Mouse (Mus musculus) forebrain, postnatal 0 days (tissue): ENCODE measurements around the gene Dlgap5. TPM values are rescaled to one million over a fixed set of nuclear protein-coding genes. Genes with fewer than 3 reads are reported as not detected.
A peak's percentile ranks its signal among the peaks of the same experiment; 100 is the strongest.

ENCODE experiments used
- ATAC-seq: fragments of 200-750 bp; cut with Nextera tagmentation; 2 replicates; pipeline ENCODE4 v1.8.0; 2017; ENCODE audit warnings: mild to moderate bottlenecking, moderate library complexity
- DNase-seq: peaks from one replicate; pipeline ENCODE4 v3.0.0-alpha.2; 2015
- H3K27ac ChIP-seq: fragments of 300-500 bp; sonication (generic); 2 replicates; pipeline ENCODE4 v1.5.1; 2014; ENCODE audit warnings: low read depth, mild to moderate bottlenecking, antibody characterized with exemption, low read length, moderate library complexity, mixed read lengths
- H3K27me3 ChIP-seq: fragments of 300-500 bp; sonication (generic); 2 replicates; pipeline ENCODE4 v1.6.1; 2014; ENCODE audit warnings: mild to moderate bottlenecking, low read length, mixed read lengths; ENCODE audit not compliant: insufficient read depth
- H3K36me3 ChIP-seq: fragments of 300-500 bp; sonication (generic); 2 replicates; pipeline ENCODE4 v1.6.1; 2014; ENCODE audit warnings: mild to moderate bottlenecking, moderate library complexity; ENCODE audit not compliant: insufficient read depth
- H3K4me1 ChIP-seq: fragments of 300-500 bp; sonication (generic); 2 replicates; pipeline ENCODE4 v1.6.1; 2014; ENCODE audit warnings: antibody characterized with exemption; ENCODE audit not compliant: insufficient read depth
- H3K4me2 ChIP-seq: fragments of 300-500 bp; sonication (generic); 2 replicates; pipeline ENCODE4 v1.6.1; 2014; ENCODE audit warnings: low read depth, mild to moderate bottlenecking, moderate library complexity
- H3K4me3 ChIP-seq: fragments of 300-500 bp; sonication (generic); 2 replicates; pipeline ENCODE4 v1.5.1; 2014; ENCODE audit warnings: low read depth, low read length, mixed read lengths
- H3K9ac ChIP-seq: fragments of 300-500 bp; sonication (generic); 2 replicates; pipeline ENCODE4 v1.6.1; 2014; ENCODE audit warnings: mild to moderate bottlenecking
- H3K9me3 ChIP-seq: fragments of 300-500 bp; sonication (generic); 2 replicates; pipeline ENCODE4 v1.6.1; 2016; ENCODE audit warnings: low read length
- CTCF ChIP-seq: sonication (generic); IDR thresholded peaks from 2 replicates; pipeline ENCODE4 v1.5.1; 2016; ENCODE audit warnings: antibody characterized with exemption, control low read depth, low read depth
- WGBS: fragments of 180-500 bp; shearing (Covaris S2); extraction: QIAGEN DNeasy Blood & Tissue Kit; methylation state at CpG from one replicate; pipeline ENCODE4 v1.1.7; 2014; 5-methylcytosine and 5-hydroxymethylcytosine counted together
- polyA plus RNA-seq: library from polyadenylated mRNA; unstranded; fragments of >200 nt; fragmentation: Nextera tagmentation; extraction: Ambion mirVana; gene quantifications from 2 replicates; pipeline ENCODE4 v1.2.1, GENCODE M21; 2015
- total RNA-seq: library from RNA; depleted of rRNA; stranded (reverse); fragments of >200 nt; gene quantifications from 2 replicates; pipeline ENCODE4 v1.2.3, GENCODE M21; 2014

The Dlgap5 gene
- total and polyA plus RNA-seq, 2 experiments from 2014 or later = 3.3 to 9.4 TPM

- Histone ChIP-seq H3K4me2 (no peak overlapping the region), H3K36me3 (no peaks in the 10 kb centered on the region), H3K27ac (no peak overlapping the region), H3K27me3 (no peaks in the 10 kb centered on the region), H3K9ac (no peak overlapping the region), H3K4me3 (no peak overlapping the region), H3K4me1 (no peaks in the 10 kb centered on the region), H3K9me3 (no peaks in the 10 kb centered on the region)
- no peak for DNase-seq
- ATAC-seq = no peak
- WGBS = 44% methylated on average over 2 of the region's 2 CpGs
- no peak for TF ChIP-seq CTCF
Observed at GRCm38 (mm10) chr14:47421606-47422005, 3.4 kb upstream of the Dlgap5 start.

GRCm38 (mm10) chr14:47419723-47420276 is 1.6 kb upstream of the Dlgap5 start:
- DNase-seq = no peak
- TF ChIP-seq CTCF = no peak
- Histone ChIP-seq H3K4me1 (no peaks in the 10 kb centered on the region), H3K36me3 (no peaks in the 10 kb centered on the region), H3K27me3 (no peaks in the 10 kb centered on the region), H3K9me3 (no peaks in the 10 kb centered on the region), H3K9ac (no peak overlapping the region), H3K4me3 (no peak overlapping the region), H3K4me2 (no peak overlapping the region), H3K27ac (no peak overlapping the region)
- WGBS = 93% methylated on average over 24 of the region's 24 CpGs
- no peak for ATAC-seq

- DNase-seq (no peak), ATAC-seq (no peak)
- Histone ChIP-seq H3K4me2 (no peak overlapping the region), H3K9me3 (no peaks in the 10 kb centered on the region), H3K27ac (no peak overlapping the region), H3K27me3 (no peaks in the 10 kb centered on the region), H3K36me3 (no peaks in the 10 kb centered on the region), H3K9ac (no peak overlapping the region), H3K4me1 (no peaks in the 10 kb centered on the region), H3K4me3 (no peak overlapping the region)
- TF ChIP-seq CTCF = no peak
- 88% methylated on average over 9 of the region's 9 CpGs for WGBS
Observed at GRCm38 (mm10) chr14:47419034-47419625, 923 bp upstream of the Dlgap5 start.

DNA sequence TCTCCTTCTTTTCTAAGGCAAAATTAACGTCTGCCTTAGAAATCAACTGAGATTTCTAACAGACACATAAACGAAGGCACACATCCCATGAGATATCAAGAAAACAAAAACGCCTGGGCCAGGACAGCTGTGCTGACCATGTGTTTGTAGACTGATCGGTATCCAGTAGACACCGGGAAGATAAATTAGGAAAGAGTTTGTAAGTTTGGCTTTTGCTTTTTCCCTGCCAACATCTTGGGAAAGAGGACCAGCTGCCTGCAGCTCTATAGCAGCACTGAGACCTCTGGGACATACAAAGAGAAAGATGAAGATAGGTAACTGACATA is 422 bp upstream of the Dlgap5 start:
- peak overlapping the region; percentile 18; the same call in 1 of the 2 replicates for H3K9ac ChIP-seq
- no peak for TF ChIP-seq CTCF
- ATAC-seq = no peak

GRCm38 (mm10) chr14:47417346-47417745 is 861 bp downstream of the Dlgap5 start:
- ATAC-seq (no peak), DNase-seq (no peak)
- H3K4me2 ChIP-seq = peak overlapping the region; percentile 64
- H3K4me3 ChIP-seq = 0 out of 2 replicates have a peak overlapping the region, but pooled peaks have one; percentile 38
- no peaks in the 10 kb centered on the region for H3K4me1 ChIP-seq
- no peaks in the 10 kb centered on the region for H3K9me3 ChIP-seq
- no peaks in the 10 kb centered on the region for H3K36me3 ChIP-seq
- H3K9ac ChIP-seq = no peak overlapping the region
- TF ChIP-seq CTCF = no peak
- WGBS = 32% methylated on average over 3 of the region's 3 CpGs
- H3K27me3 ChIP-seq = no peaks in the 10 kb centered on the region
- no peak overlapping the region for H3K27ac ChIP-seq

More for the DNA sequence above, 422 bp upstream of the Dlgap5 start:
- no peaks in the 10 kb centered on the region for H3K27me3 ChIP-seq
- no peaks in the 10 kb centered on the region for H3K9me3 ChIP-seq
- no peak for DNase-seq
- H3K4me2 ChIP-seq = peak overlapping the region; percentile 64
- no peak overlapping the region for H3K27ac ChIP-seq
- 53% methylated on average over 5 of the region's 5 CpGs for WGBS
- H3K4me1 ChIP-seq = no peaks in the 10 kb centered on the region
- no peaks in the 10 kb centered on the region for H3K36me3 ChIP-seq
- peak overlapping the region; percentile 38 for H3K4me3 ChIP-seq

- H3K4me2 ChIP-seq = no peak overlapping the region
- DNase-seq = no peak
- H3K9me3 ChIP-seq = no peaks in the 10 kb centered on the region
- ATAC-seq = no peak
- no peak overlapping the region for H3K4me3 ChIP-seq
- no peak for TF ChIP-seq CTCF
- no peak overlapping the region for H3K27ac ChIP-seq
- no peaks in the 10 kb centered on the region for H3K4me1 ChIP-seq
- H3K36me3 ChIP-seq = no peaks in the 10 kb centered on the region
- no peak overlapping the region for H3K9ac ChIP-seq
- H3K27me3 ChIP-seq = no peaks in the 10 kb centered on the region
- WGBS = 87% methylated on average over 9 of the region's 9 CpGs
Observed at GRCm38 (mm10) chr14:47406000-47406399, 12.2 kb downstream of the Dlgap5 start.

DNA sequence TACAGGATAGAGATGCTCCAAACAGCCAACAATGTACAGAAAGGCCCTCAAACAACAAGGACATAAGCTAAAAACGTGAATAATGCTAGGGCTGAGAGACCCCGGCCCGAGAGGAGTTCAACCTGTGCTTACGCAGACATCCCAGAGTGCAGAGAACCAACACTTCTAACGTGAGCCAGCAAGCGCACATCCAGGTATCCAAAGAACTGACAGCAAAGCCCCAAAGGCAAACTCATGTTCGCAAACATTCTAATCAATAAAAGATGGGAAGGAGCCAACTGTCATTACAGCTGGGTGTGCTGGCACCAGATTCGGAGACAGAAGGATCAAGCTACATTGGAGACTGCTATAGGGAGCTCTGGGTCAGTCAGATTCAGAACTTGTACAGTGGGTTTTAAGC is 15.5 kb downstream of the Dlgap5 start:
- H3K4me1 ChIP-seq = no peaks in the 10 kb centered on the region
- no peaks in the 10 kb centered on the region for H3K36me3 ChIP-seq
- H3K4me2 ChIP-seq = no peak overlapping the region
- no peak overlapping the region for H3K4me3 ChIP-seq
- ATAC-seq = no peak
- 94% methylated on average over 8 of the region's 8 CpGs for WGBS
- no peak overlapping the region for H3K9ac ChIP-seq
- DNase-seq = no peak
- TF ChIP-seq CTCF = no peak
- H3K27me3 ChIP-seq = no peaks in the 10 kb centered on the region
- H3K27ac ChIP-seq = no peak overlapping the region
- H3K9me3 ChIP-seq = no peaks in the 10 kb centered on the region
